Mouse (Mus musculus) cerebellum, adult (tissue): ENCODE results near the gene Zfand2b.

Source experiments
- ATAC-seq: cut with Nextera tagmentation; 2 replicates; pipeline ENCODE4 v1.9.2; 2017; ENCODE audit warnings: mild to moderate bottlenecking, moderate library complexity, mixed read lengths; ENCODE audit not compliant: insufficient number of reproducible peaks, low FRiP score, low TSS enrichment

Gene Zfand2b

DNA sequence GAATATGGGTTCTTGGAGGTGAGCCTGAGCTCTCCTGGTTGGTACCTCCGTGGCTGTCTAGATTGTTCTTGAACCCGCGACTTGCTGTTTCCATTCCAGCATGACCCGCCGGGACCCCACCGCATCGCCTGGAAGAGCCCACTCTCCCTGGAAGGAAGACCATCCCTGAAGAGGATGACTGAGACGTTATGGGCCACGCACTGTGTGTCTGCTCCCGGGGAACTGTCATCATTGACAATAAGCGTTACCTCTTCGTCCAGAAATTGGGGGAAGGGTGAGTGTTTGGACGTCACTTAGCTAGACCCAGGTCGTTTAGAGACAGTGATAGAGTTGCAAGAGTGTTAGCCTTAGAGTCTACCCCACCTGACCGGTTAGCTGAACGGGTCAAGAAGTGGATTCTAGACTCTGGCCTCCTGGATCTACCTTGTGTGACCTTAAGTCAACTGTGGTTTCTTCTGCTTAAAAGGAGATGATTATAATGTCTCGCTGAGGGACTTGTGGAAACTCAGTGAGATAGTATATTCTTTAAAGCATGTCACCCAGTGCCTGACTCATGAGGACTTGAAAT, 42.8 kb downstream of the Zfand2b start:
- ATAC-seq, result no peak

DNA sequence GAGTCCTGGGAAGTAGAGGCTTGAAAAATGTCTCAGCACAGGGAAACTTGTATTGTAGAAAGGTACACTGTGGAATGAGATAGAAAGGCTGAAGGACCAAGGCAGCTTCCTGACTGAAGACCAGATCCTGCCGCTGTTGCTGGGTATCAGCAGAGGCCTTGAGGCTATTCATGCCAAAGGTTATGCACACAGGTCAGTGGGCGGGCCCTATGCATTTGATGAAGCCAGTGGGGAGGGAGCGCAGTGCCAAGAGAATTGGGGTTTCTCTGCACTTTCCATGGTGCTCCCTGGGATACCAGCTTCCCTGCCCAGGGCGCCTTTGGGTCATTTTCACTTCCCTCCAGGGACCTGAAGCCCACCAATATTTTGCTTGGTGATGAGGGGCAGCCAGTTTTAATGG, 44.1 kb downstream of the Zfand2b start:
- no peak for ATAC-seq

DNA sequence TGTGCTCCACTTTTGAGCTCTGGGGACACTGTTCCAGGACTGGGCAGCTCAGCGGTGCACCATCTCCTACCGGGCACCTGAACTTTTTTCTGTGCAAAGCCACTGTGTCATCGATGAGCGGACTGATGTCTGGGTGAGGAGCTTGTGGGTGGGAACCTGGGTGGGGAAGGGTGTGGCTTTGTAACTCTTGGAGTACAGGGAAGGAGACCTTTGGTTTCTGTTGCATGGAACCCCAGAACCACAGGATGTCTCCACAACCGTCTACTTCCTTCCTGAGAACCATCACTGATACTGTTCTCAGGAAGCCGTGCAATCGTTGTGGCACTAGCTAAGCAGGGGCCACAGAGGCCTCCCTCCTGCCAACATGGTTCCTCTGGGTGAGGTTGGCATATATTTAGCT, 44.6 kb downstream of the Zfand2b start:
- no peak for ATAC-seq

DNA sequence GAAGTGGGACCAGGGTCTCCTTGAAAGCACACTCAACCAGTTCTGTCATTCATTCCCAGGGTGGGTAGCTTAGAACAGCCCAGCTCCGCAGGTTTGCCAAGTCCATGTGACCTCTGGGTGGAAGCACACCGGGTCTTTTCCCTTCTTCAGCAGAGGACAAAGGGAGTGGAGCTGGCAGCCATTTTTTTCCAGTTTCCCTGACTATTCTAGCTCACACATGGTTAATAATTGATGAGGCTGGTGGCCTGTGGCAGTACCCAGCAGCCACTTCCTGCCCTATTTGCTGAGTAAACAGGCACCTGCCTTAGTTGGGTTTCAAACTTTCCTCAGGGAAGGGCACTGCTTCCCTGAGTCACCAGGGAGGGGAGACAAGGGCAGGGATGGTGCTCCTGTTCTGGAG, 46.0 kb downstream of the Zfand2b start:
- no peak for ATAC-seq

GRCm38 (mm10) chr1:75214886-75215285, 46.4 kb downstream of the Zfand2b start:
- no peak for ATAC-seq

DNA sequence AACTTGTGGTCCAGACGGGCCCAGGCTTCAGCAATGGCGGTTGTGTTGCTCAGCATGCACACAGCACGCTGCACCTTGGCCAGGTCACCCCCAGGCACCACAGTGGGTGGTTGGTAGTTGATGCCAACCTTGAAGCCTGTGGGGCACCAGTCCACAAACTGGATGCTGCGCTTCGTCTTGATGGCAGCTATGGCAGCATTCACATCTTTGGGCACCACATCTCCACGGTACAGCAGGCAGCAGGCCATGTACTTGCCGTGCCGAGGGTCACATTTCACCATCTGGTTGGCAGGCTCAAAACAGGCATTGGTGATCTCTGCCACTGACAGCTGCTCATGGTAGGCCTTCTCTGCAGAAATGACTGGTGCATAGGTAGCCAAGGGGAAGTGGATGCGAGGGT, 47.3 kb downstream of the Zfand2b start:
- no peak for ATAC-seq

DNA sequence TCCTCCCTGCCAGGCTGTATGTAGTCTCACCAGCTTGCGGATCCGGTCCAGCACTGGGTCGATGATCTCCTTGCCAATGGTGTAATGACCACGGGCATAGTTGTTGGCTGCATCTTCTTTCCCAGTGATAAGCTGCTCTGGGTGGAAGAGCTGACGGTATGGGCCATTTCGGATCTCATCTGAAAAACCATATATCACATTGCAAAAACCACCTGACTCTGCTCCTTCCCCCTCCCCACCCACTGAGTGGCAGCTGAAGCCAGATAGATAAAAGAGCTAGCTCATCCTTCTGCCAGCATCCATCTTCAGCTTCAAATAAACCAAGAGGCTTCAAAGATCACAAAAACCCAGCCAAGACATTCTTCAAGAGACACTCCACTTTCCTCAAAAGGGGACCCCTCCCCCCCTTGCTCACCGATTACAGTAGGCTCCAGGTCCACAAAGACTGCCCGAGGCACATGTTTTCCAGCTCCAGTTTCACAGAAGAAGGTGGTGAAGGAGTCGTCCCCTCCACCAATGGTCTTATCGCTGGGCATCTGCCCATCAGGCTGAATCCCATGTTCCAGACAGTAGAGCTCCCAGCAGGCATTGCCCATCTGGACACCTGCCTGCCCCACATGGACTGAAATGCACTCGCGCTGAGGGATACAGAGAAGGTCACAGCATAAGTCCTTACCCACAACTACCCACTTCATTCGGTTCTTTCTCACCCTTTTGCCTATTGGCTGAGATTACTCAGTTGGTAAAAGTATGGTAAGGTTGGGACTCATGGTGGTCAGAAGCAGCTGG, 48.5 kb downstream of the Zfand2b start:
- no peak for ATAC-seq

- peak; percentile 7; the same call in 1 of the 2 replicates for ATAC-seq
Measured at GRCm38 (mm10) chr1:75217893-75218226, 49.4 kb downstream of the Zfand2b start.

DNA sequence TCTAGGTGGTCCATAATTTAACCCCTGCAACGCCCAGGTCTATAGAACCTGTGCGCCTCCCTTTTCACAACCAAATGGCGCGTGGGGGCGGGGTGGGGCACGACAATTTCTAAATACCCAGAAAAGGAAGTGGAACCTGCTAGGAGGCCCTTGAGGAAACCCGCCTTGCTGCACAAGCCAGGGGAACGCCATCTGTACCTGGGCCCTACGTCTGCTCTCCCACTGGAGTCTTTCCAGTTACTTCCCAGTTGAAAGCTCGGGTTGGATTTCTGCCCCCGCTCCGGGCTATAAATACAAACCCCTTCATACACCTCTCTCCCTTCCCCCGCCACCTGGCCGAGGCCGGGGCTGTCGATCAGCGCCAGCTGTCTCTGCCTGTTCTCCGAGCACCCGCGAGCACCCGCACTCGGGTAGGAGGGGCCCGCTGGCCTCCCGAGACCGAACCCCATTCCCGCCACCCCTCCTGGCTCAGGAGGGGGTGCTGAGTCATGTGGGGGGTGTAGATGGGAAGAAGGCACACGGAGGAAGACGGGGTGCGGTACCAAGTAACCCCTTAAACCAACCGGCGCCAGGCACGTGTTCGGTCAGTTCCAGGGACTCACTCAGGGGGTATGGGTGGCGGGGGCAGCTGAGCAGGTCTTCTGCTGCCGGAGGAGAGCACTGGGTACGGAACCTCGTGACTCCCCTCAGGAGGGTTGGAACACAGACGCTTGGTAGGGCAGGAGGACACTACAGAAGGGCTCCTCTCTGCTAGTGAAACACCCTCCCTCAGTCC, 50.0 kb downstream of the Zfand2b start:
- peak; percentile 55 for ATAC-seq

- ATAC-seq, result peak; percentile 71
Measured at GRCm38 (mm10) chr1:75219078-75219477, 50.6 kb downstream of the Zfand2b start.

GRCm38 (mm10) chr1:75219531-75219930, 51.1 kb downstream of the Zfand2b start, which contains the start of gene Tuba4a:
Tuba4a (minus strand) TSS chr1:75219865.
- peak; percentile 10; the same call in 1 of the 2 replicates for ATAC-seq
